Mouse (Mus musculus) hindlimb bud, embryonic 11.5 days (tissue): Measurements from ENCODE around the gene Ovol3.
"Not testable (repeated sequence)": the region's sequence is repeated elsewhere in the genome, so short reads cannot be mapped to it uniquely, and the experiment has no call there.

Experiments used
- DNase-seq: peaks from one replicate; pipeline ENCODE4 v3.0.0-alpha.2; 2012; ENCODE audit warnings: low read depth, low spot score; ENCODE audit errors: extremely low spot score

Gene Ovol3

DNA sequence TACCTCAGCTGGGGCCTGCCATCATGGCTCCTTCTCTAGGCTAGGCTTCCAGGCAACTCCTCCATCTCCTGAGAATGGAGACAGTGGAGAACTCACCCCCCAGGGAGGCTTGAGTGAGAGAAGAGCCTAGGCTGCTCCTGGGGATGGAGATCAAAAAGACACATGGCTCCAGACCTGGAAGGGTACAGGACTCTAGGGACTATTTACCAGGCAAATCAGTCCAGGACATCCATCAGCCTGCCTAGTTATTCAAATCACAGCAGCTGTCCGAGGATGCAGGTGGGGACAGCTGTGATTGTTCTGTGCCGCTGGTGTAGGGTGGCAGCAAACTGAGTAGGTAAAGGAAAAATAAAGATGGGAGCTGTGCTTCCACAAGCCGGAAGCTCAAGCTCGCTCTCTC, at the start of gene Ovol3:
Ovol3 (minus strand) TSS at position 101 of the 400 bp plus-strand sequence.
- DNase-seq: no peak

DNA sequence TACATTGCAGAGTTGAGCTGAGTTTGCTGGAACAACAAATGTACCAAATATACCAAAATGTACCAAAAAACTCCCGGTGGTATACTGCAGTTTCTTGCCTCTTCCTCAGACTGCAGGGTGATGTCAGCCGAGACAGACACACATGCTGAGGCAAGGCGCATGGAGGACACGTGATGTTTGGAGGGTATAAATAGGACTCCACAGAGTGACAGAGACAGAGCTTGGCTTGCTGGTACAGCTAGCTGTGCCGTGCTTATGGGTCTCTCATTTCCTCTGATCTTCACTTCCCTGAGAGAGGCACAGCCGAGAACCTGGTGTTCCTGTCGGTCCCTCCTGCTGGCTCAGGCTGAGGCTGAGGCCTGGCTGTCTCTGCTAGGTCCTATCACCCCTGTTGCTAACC, 47.2 kb upstream of the Ovol3 start:
- no peak for DNase-seq

DNA sequence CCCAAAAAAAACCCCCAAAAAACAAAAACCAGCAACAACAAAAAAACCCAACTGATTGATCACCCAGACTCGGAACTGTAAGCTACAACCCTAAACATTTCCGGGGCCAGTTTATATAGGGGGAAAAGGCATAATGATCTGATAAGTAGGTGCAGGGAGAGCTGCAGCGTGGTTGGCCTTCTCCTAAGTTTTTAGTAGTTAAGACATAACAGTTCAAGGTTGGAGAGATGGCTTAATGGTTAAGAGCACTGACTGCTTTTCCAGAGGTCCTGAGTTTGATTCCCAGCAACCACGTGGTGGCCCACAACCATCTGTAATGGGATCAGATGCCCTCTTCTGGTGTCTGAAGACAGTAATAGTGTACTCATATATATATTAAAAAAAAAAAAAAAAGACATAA, 46.0 kb upstream of the Ovol3 start:
- no peak for DNase-seq

DNA sequence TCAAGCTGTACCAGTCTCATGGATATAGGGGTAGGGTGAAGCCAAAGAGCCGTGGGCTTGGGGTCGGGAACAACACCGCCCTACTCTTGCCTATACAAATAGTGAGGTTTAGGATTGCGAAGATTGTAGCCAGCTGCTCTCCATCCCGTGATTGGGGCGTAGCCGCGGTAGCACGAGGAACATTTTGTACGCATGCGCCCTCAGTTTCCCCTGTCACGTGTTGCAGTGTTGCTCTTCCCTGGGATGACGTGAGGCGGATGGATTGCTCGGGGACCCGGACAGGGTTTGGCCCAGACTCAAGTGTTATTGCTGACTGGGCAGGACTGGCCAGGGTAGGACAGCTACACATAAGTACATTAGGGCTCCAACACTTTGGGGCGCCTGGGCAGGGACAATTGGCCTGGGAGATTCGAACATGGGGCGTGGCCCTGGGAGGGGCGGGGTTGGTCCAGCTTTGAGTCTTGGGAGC, 45.2 kb upstream of the Ovol3 start:
- peak; percentile 62 for DNase-seq

DNA sequence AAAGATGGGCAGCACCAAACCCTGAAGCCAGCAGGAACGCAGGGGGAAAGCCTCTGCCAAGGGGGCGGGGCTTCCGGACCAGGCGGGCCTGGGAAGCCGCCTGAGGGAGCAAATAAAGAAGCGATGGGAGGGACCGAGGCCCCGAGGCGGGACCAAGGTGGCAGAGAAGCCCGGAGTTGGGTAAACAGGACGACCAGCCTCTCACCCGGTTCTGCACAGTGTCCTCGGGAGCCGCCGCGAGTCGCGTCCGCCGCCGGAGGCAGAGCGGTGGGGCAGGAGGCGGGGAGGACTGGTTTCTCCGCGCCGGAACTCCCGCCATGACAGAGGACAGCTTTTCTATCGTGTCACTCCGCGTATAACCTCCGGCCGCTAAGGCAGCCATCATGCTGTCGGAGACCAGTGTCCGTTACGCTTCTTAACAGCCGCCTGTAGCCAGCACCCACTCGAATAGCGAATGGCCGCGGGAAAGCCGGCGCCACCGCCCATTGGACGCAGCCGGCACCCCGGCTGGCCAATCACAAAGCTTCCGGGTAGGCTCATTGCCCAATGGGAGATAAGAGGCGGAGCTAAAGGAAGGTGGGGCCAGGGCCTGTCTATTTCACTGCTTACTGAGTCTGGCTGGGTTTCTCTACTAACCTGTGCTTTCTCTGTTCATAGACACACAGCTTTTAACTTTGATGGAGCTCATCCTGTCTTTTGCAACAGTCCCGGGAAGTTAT, 44.6 kb upstream of the Ovol3 start, which contains the start of the genes Thap8 and Wdr62:
Thap8 (plus strand) TSS at position 144 of the 719 bp plus-strand sequence.
Wdr62 (minus strand) TSS at position 469 of the 719 bp plus-strand sequence.
- peak; percentile 82 for DNase-seq

DNA sequence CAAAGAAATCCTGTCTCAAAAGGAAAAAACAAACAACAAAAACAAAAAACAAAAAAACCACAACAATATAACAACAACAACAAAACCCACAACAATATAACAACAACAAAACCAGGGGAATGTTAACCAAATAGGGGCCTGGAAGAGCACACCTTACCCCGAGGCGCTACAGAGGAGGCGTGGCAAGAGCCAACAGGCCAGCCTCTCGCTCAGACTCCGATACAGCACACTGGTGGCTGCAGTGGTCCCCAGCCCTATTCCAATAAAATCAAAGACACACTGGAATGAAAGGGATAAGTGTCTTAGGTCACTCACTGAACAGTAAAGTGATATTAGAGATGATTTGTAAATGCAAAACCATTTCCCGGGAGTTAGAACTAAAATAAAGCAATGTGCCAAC, 44.0 kb upstream of the Ovol3 start:
- peak; percentile 46 for DNase-seq

DNA sequence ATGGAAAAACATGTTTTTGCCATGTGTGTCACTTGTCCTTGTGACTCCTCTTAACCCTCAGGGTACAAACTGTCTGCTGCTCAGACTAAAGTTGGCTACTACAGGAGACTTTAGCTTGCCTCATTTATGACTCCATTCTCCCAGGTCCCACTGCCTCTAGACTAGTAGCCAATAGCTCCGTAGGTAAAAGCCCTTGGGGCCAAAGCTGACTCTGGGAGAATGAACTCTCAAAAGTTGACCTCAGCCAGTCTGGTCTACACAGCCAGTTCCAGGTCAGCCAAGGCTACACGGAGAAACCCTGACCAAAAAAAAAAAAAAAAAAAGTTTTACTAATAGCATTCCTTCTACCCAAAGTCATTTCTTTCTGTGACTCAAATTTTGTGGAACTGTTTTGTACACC, 43.4 kb upstream of the Ovol3 start:
- no peak for DNase-seq

DNA sequence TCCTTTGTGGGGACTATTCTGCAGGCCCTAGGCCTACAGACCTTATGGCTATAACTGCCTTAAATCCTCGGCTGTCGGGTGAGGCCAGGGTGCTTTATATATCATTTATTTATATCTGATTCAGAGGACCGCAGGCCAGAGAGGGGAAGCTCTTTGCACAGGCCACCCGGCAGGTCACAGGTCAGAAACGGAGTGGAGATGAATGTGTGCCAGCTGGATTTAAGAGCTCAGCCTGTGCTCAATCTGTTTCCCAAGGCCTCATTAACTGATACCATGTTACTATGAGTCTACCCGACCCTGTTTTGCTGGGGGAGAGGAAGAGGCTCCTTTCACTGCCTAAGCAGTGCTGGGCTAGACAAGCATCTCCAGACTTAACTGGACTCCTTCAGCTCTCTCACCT, 38.9 kb upstream of the Ovol3 start:
- no peak for DNase-seq

DNA sequence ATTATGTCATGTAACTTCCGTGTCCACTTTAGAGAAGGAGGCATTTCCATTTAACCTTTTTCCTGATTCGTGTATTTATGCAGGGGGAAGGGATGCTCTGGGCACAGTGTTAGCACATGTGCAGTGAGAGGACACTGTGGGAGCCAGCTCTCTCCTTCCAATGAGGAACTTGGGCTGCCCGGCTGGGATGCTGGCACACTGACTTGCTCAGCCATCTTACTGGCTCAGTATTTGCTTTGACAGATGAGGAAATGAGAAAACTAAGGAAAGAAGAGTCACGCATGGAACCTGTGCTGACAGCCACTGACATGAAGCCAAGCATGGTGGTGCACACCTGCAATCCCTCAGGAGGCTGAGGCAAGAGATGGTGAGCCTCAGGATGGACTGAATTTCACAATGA, 34.1 kb upstream of the Ovol3 start:
- DNase-seq: no peak

DNA sequence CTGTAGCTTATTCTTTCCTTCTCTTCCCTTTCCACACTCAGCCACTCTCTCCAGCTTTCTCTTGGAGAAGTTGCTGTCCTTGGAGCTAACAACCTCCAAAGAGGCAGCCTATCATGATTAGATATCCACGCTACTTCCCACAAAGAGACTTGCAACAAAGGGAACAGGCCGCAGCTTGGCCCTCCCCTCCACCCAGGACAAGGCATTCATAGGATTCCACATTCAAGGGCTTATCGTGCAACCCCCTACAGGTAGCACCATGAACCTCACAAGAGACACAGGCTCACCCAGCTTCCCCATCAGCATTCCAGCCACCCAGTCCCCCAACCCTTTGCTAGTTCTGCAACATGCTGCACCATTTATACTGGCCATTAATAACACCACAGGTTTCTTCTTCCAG, 31.3 kb upstream of the Ovol3 start:
- no peak for DNase-seq

DNA sequence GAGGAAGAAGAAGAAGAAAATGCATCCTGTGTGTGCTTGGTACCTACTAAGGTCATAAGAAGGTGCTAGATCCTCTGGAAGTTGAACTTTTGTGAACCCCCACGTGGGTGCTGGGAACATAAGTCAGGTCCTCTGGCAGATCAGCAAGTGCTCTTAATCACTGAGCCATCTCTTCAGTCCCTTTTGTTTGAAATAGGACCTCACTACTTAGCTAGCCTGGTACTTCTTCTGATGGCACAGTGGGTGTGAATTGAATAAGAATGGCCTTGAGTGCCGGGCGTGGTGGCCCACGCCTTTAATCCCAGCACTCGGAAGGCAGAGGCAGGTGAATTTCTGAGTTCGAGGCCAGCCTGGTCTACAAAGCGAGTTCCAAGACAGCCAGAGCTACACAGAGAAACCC, 30.4 kb upstream of the Ovol3 start:
- no peak for DNase-seq

DNA sequence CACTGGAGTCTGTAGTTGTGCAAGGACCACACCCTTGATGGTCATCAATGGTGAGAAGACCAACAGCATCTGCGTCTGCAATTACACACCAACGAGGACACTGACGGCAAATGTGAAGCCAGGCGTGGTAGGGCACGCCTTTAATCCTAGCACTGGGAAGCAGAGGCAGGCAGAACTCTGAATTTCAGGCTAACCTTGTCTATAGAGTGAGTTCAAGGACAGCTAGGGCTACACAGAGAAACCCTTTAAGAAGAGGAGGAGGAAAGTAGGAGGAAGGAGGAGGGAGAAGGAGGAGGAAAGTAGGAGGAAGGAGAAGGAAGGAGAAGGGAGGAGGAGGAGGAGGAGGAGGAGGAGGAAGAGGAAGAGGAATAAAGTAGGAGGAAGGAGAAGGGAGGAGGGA, 30.0 kb upstream of the Ovol3 start:
- no peak for DNase-seq

DNA sequence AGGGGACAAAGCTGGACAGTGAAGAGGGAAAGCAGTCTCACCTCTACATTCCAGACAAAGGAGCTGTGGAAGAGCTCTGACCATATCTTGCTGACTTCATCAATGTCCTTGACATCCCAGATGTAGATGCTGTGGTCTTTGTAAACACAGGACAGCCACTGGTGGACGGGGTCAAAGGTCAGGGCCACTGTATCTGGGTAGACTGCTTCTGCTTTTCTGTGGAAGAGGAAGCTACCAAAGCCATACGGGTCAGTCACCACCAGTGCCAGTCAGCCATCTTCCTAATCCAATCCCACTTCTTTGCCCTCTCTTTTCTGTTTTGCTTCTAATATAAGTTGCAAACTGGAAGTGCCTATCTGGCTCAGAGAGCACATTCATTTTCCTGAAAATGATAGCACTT, 29.5 kb upstream of the Ovol3 start:
- DNase-seq: no peak

DNA sequence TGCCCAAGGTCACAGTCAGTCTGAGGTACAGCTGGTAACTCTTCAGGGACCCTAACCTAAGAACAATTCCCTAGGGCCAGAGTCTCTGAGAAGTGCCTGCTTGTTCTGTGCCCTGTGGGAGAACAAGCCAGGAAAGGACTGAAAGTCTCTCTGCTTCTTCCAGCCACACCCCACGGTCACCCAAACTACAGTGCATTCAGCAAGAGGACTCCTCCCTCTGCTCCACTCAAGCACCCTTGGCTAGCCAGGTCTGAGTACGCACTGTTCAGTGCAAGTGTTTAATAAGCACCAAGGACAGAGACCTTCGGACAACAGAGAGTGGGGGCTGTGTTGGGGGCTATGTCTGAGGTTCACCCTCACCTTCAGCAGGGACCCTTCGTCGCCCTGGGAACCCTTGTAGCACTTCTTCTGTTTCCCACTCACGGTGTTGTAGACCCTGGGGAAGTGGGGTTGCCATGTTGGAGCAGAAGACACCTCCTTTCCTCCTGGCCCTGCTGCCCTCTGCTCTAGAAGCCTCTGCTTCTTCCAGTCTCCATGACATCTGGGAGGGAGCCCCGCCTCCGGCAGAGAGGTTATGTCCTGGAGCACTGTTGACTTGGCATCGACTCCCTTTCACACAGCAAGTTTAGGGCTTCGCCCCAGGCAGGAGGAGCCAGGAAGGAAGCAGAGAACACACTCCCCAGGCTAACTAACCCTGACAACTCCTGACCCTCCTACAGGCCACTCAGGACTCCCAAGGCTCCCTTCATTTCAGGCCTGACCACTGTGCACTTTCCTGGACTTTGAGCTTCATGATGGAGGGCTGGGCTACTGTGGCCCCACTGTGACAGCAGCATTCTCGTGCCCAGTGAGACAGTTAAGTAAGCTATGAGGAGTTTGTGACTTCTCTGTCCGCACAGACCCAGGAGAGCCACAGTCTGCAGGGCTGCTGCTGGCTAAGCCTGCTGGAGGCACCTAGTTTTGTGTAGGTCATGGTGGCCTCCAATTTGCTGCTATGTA, 16.7 kb upstream of the Ovol3 start:
- DNase-seq: no peak

DNA sequence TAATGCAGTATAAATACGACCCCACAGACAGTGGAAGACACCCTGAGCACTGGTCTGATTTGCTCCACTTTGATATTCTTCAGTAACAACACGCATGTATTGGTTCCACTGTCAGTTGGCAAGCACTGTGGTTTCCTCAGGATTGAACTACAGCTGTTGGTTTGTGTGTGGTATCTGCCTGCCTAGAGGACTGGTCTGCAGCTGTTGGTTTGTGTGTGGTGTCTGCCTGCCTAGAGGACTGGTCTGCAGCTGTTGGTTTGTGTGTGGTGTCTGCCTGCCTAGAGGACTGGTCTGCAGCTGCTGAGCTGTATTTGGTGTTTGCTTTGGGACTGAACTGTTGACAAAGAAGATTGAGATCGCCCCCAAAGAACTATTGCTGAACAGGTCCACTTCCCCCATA, 1.8 kb upstream of the Ovol3 start:
- DNase-seq: not testable (repeated sequence)

DNA sequence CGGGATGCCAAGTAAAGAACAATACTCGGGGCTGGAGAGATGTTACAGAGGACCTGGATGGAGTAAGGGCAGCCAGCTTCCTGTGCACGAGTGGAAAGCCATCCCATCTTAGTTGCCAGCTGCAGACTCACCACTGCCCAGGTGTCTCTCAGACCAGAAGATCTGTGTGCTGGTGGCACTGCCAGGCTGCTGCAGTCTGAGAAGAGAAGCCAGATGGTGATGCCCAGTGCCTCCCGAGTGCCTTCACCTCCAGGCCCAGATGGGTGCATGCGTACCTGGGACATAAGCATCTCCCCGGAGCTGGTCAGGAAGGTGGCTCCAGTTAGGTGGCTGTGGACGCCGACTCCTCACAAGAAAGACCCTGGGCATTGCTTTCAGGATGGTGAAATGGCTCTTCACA, 434 bp downstream of the Ovol3 start:
- no peak for DNase-seq

DNA sequence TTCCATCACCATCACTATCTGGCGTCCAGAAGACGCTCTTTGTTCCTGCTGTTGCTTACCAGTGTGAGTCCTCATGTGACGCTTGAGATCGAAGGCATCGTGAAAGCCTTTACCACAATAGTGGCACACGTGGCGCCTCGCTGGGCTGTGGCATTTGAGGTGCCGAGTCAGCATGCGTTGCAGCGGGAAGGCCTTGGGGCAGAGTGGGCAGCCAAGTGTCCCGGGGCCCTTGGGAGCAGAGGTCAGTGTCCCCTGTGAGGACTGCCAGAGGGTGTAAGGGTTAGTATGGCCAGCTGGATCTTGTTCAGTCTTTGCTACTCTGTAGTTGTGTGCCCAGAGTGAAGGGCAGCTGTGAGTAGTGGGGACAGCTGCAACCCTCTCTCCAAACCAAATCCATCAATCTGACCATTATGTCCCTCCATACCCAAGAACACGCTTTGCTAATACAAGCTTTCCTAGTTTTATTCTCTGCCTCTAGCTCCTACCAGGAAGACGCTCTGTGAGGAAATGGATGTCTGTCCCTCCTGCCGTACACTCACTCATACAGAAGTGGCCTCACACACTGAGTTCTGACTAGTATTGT, 1.2 kb downstream of the Ovol3 start:
- no peak for DNase-seq

DNA sequence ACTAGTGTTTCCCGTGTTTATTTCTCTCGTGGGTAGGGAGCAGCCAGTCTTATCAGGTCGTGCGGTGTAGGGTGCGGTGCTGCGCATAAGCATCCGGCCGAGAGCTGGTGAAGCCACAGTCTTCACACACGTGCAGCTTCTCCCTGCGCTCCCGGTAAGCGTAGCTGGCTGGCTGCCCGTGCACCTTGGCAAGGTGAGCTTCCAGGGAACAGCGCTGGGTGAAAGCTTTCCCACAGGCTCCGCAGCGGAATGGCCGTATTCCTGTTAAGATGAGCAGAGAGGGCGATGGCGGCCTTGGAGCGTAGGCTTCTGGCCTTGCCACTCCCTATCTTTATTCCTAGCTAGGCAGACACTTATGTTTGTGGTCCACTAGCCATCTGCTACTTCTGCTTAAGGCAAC, 2.1 kb downstream of the Ovol3 start:
- DNase-seq: no peak

DNA sequence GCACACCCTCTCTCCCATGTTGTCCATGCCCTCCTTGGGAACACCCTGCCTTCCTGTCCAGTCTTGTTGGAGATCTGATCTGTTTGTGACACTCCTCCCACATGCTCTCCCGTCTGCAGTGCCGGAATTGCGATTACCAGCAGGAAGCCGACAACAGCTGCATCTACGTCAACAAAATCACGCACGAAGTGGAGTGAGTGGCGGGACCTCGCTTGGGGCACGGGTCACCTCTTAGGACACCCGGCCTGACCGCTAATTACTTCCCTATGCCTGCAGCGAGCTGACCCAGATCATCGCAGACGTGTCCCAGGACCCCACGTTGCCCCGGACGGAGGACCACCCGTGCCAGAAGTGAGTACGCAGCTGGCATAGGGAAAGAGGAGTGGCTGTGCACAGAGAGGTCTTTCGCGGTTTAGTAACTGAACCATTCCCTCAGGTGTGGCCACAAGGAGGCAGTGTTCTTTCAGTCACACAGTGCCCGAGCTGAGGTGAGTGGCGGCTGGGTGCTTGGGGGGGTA, 2.8 kb downstream of the Ovol3 start:
- peak; percentile 31 for DNase-seq

DNA sequence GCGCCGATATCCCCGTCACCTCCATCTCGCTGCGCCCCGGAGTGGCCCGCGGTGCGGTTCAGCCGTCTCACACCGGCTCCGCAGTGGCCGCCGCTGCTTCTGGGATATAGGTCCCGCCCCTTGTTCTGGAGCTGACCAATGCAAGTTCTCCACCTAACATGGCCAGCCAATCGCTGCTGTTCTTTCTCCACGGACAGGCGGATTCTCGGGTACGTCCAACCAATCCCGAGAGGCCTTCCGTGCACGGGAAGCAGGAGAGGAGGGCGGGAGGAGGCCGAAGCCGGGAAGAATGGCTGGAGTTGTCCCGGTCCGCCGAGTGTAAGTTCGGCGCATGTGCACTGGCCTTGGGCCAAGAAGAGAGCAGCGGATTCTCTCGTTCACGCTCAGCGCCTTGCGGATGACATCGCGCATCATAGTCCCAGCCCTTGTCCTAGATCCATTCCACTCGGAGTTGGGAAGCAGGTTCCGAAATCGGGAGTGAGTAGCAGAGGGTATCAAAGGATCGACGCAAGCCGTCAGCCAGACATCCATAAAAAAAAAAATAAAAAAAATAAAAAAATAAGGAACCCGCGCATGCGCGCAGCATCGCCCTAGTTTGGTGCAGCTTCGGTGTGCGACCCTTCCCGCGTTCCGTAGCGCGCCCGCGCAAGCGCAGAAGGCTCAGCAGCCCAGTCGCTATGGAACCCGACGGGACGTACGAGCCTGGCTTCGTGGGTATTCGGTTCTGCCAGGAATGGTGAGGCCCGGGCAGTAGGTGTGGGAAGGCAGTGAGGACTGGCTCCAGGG, 3.7 kb downstream of the Ovol3 start, which contains the start of the genes Polr2i and Tbcb:
Polr2i (plus strand) TSS at position 280 of the 786 bp plus-strand sequence.
Tbcb (minus strand) TSS at position 604 of the 786 bp plus-strand sequence.
- peak; percentile 95 for DNase-seq
